Mouse (Mus musculus): ENCODE data around the gene Tjp1.

Gene Tjp1

DNA sequence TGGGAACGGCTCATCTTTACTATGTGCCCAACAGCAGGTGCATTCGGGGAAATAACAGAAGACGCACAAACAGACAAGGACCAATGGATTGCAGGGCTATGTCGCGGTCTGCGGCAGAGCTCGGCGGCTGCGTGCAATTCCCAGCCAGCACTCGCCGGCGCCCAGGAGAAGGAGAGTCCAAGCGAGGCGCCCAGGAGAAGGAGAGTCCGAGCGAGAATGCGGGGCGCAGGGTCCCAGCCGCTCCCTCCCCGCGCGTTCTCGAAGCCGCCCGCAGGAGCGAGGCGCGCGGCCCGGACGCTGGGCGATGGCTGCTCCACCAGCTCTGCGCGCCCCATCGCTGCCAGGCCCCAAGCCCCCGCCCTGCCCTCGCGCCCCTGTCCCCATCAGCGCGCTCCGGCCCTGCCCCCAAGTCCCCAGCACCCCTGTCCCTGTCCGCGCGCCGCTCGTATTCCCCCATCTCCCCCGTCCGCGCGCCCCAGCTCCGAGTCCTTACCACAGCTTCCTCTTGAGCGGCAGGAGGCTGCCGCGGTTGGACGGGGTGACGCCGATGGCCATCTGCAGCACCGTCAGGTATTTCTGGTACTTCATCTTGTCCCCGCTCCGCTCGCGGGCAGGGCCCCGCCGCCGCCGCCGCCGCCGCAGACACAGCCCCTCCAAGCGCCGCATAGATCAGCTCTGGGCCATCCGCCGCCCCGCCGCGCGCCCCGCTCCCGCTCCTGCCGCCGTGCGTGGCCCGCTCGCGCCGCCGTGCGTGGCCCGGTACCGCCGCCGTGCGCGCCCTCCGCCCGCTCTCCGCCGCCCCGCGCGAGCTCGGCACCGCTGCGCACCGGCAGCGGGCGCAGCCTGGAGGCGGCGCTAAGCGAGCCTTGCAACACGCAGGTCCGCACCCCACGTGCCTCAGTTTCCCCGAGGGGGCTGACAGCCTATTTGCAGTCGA lies at the start of gene Tjp1:
Gene Tjp1 (minus strand): TSS at position 711 of the 937 bp plus-strand sequence.
- no peak for DNase-seq

DNA sequence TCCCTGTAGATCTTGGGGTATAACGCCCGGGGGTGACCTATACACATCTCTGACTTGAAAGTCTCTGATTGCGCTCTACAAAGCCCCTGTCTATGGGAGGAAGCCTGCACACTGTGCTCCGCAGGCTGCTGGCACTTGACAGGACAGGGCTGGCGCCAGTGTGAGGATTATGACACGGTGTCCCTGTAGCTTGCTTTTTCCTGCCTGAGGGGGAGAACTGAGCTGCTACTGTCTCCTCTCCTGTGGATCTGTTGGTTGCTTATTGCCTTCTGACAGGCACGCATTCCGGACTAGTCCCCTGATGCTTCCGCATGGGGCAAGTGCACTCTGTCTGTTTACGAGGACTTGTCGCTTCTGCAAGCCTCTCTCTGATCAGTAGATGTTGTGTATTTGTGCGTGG lies 49.5 kb upstream of the Tjp1 start:
- DNase-seq: no peak

DNA sequence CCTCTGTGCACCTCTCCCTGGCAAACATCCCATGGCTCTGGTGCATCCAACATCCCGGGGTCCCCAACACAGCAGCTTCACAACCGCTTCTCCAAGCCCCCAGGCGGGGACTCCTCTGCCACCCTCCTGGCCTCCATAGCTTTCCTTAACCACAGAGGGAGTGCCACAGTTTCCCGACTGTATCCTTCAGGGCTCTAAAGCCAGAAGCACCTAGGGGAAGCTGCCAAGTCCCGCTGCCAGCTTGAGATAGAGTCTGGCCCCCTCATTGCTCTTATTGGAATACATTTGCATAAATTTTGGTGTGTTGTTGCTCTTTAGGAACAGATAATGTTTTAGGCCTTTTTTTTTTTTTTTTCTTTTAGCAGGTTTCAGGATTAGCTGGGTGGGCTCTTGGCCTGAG lies 45.1 kb upstream of the Tjp1 start:
- no peak for DNase-seq

DNA sequence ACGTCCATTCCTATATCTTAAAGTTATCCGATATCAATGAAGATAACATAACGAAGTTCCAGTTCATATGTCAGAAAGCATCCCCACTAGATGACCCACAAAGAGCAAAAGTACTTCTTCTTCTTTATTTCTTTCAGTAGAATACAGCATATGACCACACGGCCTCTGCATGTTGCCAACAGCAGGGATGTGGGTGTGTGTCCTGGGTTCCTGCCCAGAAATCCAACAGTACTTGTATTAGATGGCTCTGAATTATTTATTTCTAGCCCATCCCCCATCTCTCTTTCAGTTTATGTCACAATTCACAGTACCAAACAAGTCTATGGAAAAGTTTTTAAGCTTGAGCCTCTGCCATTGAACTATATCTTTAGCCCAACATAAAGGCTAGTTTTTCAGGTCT lies 43.1 kb upstream of the Tjp1 start:
- no peak for DNase-seq

DNA sequence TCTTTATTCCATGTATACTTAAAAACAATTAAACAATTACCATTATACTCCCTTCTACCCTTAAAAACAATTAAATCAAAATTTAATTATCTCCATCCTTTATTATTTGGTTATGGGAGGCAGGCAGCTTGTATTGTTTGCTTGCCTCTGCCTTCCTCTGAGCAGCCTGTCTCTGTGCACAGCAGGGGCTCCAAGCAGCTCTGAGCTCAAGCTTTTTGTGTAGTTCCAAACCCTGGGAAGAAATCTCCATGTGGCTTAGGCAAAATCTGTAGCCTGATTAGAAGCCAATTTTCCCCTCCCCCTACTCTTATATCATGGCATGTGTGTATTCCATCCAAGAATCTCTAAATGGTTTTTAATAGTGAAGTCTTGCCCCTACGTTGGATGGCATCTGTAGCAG lies 28.4 kb upstream of the Tjp1 start:
- no peak for DNase-seq

DNA sequence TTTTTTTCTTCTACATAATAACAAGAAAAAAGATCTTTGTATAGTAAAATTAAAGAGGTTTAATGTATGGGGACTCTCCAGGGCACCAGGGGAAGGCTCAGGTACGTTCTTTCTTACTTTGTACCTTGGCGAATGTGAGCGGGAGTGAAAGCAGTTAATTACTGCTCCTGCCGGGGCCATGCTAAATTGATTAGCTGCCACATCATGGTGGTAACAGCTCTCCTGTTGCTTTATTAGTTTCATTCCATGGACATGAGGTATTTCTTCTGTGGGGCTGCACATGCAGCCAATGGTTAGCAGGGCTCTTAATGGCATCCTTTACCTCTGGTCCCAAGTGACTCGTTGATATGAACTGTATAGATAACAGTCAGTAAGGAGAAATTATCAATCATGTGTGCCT lies 18.2 kb upstream of the Tjp1 start:
- no peak for DNase-seq

DNA sequence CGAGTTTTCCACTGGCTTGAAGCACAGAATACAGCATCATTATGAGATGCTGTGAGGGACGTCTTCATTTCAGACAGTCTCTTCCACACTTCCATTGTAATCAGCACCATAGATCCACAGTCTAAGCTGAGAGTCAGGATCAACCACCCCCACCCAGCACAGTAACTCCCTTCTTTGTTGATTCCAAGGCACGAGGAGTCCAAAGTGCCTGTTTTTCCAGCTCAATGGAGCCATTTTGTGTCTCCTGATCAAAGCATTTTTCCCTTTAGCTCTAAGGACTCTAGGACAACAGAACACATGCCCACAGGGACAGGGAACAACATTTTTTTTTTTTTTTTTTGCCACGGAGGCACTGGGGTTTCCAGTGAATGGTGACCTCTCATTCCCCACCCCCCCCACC lies 5.1 kb upstream of the Tjp1 start:
- no peak for DNase-seq

DNA sequence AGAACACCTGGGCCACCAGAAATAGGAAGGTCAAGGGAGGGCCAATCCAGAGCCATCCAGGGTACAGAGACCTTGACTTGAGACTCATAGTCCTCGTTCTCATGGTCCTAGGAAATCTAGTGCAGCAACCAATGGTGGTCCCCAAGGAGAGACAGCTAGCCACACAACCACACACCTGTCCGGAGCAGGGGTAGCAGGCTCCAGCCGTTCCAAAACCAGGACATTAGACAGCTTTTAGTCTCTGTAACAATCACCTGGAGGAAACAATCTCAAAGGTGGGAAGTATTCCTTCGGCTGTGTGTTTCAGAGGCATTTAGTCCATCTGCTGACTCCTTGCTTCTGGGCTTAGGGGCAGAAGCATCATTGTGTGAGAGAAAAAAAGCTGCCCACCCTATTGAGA lies 4.5 kb downstream of the Tjp1 start:
- no peak for DNase-seq

DNA sequence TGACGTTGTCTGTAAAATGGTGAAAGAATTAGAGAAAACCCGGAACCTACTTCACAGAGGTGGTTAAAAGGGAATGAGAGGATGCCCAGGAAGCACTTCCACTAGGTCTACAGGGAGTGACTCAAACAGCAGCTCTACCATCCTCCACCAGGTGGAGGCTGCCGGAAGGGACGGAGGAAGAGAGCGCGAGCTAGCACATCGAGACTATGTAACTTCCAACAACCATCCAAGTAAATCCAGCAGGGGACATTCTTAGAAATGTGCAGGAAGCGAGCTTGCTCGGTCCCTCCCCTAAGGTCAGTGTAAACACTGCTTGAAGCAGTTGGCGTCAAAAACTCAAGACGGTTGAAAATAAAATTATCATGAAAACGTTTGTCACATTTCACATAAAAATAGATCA lies 5.1 kb downstream of the Tjp1 start:
- DNase-seq: no peak

DNA sequence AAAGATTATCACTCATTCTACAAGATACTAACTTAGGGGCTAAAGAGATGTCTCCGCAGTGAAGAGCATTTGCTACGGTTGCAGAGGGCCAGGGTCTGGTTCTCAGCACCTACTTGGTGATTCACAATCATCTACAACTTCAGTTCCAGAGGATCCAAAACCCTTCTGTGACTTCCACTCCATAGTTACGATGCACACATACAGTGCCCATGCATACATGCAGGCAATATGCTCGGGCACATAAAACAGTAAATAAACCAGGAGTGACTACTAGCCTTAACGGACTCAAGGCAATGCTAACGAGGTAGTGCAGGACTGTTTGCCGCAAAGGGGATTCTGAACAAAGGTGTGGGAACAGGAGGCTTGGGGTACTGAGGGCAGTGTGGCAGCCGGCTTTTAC lies 7.0 kb downstream of the Tjp1 start:
- DNase-seq: no peak

DNA sequence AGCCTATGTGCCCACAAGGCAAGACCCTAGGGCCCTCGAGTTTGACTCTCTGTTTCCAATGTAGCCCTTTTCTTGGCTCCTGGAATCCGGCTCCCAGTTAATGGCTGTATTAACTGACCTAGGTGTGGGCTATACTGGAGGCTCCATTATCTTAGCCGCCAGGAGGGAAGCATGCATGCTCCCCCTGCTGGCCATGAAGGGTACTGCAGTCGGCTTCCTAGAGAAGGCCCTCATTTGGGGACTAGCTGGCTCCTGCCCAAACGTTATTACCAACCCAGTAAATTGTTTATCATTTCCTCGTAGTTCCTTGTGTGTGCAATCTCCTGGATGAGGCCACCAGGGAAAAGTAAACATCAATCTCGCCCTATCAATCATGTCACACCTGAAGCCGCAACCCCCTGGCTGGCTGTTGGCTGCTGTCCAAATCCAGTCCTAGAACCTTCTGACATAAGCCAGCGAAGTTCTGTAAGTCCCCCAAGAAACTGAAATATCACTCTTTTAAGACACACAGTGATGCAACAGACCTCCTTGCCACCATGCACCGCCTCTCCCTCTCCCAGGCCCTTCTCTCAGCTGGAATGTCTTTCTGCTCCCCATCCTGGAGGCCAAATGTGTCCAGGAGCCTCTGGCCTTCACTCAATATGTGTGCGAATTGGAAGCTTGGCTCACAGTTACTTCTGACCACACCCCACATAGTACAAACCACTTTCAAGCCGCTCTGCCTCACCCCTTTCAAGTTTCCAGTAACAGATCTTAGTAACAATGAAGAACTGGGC lies 7.6 kb downstream of the Tjp1 start:
- DNase-seq: peak; percentile 42

DNA sequence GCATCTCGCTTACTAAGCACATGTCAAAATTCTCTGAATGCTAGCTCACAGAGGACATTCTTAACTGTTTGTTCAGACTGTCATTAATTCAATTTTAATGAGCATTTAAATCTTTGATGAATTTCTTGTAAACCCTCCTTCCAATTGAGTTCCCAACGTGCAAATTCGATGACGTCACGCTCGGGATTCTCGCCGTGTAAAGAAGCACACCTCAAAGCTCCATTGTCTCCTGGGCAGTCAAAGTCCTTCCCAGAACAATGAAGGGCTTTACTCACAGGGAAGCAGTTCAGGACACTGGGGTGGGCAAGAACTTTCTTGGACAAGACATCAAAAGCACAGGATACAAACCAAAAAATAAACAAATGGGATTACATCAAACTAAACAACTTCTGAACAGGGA lies 10.7 kb downstream of the Tjp1 start:
- DNase-seq: no peak

DNA sequence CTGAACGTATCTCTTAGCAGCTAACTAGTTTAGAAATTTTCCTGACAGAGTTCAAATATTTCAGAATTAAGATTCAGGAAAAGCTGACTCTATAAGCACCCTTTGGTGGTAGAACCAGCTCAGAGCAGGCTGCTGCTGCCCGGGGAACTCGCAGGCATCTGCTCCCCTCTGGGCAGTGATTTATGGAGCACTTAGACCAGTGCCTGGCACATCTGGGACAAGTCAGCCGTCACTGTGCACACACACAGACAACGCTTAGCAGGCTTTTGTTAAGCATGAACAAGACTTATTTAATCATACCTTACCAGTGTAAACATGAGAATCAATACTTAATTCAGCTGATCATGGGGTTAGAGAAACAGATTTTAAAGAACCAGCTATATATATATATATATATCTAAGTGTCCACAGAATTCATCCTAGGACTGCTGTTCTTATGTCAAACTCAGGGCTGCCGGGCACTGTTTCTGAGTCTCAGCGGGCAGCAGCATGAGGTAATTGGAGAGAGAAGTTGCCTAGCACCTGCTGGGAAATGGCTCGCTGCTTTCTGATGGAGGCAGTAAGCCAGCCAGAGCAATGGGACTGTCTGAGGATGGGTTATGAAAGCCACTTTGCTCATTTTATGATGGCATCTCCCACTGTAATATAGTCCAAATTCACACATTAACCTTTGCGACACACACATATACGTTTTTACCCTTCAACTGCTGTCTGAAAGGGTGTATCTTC lies 14.0 kb downstream of the Tjp1 start:
- DNase-seq: no peak

DNA sequence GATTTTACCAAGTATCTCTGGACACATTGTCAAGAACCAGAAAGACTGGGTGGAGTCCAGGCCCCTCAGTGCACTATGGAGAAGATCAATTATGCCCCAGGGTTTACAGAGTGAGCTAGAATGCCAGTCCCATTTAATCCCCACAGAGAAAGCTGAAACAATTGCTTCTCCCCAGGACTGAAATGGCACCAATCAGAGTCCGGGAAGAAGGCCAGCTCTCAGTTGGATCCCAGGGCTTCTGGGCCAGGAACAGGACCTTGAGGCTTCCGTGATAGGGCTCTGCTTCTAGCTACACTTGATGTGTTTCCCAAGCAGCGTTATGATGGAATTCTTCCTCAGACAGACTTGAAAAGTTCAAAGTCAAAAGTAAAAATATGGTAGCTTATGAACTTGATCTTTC lies 18.2 kb downstream of the Tjp1 start:
- DNase-seq: no peak

DNA sequence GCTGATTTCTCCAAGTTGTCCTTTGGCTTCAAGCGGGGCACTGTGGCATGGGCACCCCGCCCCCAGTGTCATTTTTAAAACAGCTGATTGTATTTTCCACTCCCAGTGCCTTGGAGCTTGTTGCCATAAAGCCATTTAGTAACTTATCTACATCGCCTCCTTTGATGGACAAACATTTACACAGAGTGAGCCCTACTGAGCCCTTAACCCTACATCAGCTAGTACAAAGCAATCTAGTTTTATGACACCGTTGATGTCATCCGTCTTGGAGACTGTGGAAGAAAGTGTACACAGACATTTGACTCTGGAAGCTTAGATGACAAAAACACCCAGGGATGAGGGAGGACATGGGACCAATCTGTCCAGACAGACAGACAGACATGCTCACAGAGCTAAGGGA lies 20.2 kb downstream of the Tjp1 start:
- DNase-seq: no peak

DNA sequence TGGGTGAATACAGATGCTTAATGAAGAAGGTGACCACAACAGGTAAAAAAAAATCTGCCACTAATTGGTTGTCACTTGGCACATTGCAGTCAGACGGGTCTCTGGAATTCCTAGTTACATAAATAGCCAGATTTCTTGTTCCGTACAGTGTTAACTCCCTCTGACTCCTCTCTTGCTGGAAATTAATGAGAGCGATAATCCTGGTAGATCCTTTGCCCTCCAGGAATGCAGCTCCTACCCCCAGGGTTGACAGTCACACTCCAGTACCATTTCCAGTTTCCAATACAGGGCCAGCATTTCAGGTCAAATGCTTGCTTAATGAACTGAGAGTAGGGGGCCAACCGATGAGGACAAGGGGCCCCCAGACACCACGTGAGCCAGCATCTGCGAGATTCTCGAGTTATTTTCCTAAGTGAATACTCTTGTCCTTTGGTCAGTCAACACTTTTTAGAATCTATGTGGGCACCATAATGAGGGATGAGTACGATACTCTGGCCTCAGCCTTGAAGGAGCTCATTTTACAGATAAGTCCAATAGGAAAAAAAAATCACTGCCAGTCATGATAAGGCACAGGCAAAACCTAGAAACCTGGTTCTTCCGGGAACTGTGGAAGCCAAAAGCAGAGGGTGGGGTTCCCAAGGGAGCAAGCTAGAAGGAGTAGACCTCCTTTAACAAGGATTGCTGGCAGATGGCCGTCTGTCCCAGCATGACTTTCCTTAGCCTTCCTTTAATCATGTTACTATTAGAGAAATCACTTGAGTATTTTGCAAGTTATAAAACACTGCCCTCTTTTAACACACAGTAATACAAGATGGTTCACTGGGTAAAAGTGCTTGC lies 24.9 kb downstream of the Tjp1 start:
- no peak for DNase-seq

DNA sequence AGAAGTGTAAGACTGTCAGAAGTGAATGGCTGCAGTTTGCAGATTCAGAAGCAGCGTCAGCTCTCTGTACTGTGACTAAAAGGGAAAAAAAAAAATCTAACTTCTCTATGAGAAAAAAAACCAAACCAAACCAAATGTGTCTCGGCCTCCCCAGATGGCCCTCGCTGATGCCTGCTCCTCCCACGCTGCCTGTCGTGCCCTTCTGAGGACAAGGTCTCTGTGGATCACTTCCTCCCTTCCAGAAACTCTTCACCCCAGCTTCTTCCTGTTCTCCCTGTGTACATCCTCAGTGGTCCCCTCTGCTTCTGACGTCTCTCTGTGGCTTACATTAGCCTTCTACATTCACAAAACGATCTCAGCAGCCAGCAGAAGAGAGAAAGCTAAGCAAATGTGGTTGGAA lies 26.8 kb downstream of the Tjp1 start:
- DNase-seq: no peak

DNA sequence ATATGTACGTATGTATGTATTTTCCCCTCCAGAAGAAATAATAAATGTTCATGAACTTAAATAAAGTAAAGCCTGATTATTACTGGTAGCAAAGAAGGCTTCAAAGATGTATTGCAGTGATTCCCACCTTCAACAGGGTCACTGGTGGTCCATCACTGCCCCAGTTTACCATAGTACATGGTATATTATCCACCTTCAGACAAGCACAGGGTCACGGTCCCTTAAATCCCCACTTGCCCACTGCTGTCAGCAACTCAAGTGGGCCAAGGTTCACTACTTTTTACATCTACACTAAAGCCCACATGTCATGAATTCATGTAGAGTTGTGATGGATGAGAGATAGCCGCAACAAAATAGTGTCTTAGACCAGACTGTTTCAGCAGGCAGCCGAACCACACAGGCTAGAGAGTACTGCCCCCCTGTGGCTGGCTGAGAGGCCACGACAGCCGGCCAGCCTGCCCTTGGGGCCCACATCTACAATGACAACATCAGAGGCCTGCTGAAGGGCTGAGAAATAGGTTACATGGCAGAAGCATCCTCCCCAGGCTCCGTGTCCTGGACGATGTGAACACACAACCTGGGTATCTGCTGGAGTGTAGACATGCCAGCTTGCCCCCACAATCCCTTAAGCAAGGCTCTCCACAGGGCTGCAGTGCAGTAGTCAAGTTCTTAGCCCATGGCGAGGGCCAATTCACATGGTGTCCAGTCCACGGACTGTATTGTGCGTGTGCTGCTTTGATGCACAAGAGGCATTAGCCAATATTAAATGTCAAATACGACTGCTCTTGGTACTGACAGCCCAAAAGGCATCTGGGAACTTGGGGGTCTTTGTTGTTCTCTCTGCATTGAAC lies 29.6 kb downstream of the Tjp1 start:
- no peak for DNase-seq

DNA sequence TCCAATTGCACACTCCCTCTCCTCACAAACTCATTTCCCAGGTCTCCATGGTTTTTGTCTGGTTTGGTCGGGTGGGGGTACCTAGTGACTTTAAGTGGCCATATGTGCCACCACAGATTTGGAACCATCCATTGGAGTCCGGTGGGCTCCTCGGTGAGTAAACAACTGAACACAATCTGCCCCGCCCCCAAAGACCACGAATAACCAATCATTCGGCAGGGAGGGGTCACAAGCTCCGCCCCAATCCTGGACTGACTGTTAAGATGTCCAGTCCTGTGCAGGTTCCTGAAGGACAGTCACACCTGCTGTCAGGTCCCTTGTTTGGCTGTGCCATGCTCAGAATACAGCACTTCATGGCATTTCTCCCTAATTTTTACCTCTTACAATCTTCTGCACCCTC lies 37.1 kb downstream of the Tjp1 start:
- no peak for DNase-seq

DNA sequence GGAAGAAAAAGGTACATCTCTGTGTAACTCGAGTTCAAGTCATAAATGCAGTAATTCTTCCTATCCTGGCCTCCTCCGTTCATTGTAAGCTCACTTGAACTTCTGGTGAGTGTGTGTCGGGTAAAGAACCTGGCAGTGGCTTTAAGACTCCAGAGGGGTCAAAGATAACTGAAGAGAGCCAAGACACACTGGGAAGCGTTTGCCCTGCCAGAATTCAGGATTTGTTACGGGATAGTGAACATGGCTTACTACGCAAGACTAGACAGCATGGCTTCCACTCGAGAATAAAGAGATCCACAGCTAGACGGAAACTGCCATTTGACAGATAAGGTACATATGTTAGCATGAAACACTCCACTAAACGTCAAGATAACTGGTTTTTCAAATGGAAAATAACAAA lies 37.8 kb downstream of the Tjp1 start:
- no peak for DNase-seq

DNA sequence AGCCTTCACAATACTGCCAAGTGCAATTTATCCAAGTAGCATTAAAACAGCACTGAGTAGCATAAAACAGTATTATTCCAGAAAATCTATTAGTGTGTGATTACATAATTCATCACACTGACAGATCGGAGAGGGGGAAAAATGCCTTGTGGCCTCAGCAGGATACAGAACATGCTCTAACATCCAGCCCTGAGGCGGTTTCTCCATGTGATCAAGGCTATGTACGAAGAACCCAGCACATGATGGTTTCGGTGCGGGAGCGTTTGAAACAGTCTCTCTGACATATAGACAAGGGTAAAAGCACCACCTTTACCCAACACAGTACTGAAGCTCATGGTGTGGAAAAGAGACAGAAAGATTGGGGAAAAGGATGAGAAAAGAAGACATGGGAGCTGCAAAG lies 38.4 kb downstream of the Tjp1 start:
- DNase-seq: no peak

DNA sequence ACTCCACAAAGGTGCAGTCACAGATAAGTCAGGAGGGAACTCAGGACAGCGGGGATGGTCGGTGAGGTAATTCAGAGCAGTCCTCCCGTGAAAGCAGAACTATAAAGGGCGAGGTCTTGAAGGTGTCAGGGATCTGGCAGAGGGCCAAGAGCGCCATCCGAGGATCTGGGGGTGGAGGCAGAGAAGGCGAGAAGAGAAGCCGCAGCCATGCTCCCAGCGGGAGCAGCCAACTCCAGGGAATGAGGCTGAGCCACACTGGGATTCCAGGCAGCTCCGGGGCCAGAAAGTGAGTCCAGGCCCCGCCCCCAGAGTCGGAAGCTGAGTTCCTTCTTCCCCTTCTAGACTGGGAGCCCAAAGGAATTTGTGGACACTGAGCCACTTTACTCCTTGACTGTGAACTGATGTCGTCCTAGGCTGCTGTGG lies 41.3 kb downstream of the Tjp1 start:
- DNase-seq: no peak

Data from thymus, postnatal 25 days (tissue).